Mouse (Mus musculus) hindbrain, embryonic 12.5 days (tissue): ENCODE data around the gene Cdhr2. TPM values are rescaled to one million over a fixed set of nuclear protein-coding genes. Genes with fewer than 3 reads are reported as not detected.

ENCODE experiments used
- ATAC-seq: fragments of 200-750 bp; cut with Nextera tagmentation; 2 replicates; pipeline ENCODE4 v1.8.0; 2017; ENCODE audit warnings: moderate TSS enrichment; ENCODE audit not compliant: low FRiP score
- H3K27ac ChIP-seq: fragments of 300-500 bp; sonication (generic); 2 replicates; pipeline ENCODE4 v1.5.1; 2016; ENCODE audit warnings: mild to moderate bottlenecking
- H3K27me3 ChIP-seq: fragments of 300-500 bp; sonication (generic); 2 replicates; pipeline ENCODE4 v1.6.1; 2016; ENCODE audit warnings: mild to moderate bottlenecking
- H3K36me3 ChIP-seq: fragments of 300-500 bp; sonication (generic); 2 replicates; pipeline ENCODE4 v1.6.1; 2016; ENCODE audit warnings: mild to moderate bottlenecking
- H3K4me1 ChIP-seq: fragments of 300-500 bp; sonication (generic); 2 replicates; pipeline ENCODE4 v1.6.1; 2016
- H3K4me2 ChIP-seq: fragments of 300-500 bp; sonication (generic); replicated peaks from 2 replicates; pipeline ENCODE4 v1.6.1; 2016; ENCODE audit warnings: mild to moderate bottlenecking
- H3K4me3 ChIP-seq: fragments of 300-500 bp; sonication (generic); 2 replicates; pipeline ENCODE4 v1.5.1; 2016; ENCODE audit warnings: mild to moderate bottlenecking
- H3K9ac ChIP-seq: fragments of 300-500 bp; sonication (generic); 2 replicates; pipeline ENCODE4 v1.6.1; 2016; ENCODE audit warnings: mild to moderate bottlenecking, moderate library complexity
- H3K9me3 ChIP-seq: fragments of 300-500 bp; sonication (generic); replicated peaks from 2 replicates; pipeline ENCODE4 v1.6.1; 2016; ENCODE audit warnings: mild to moderate bottlenecking
- WGBS: fragments of 180-500 bp; shearing (Covaris S2); methylation state at CpG from one replicate; pipeline ENCODE4 v1.1.7; 2016; 5-methylcytosine and 5-hydroxymethylcytosine counted together
- polyA plus RNA-seq: library from polyadenylated mRNA; unstranded; fragments of >200 nt; fragmentation: Nextera tagmentation; extraction: Ambion mirVana; gene quantifications from 2 replicates; pipeline ENCODE4 v1.2.1, GENCODE M21; 2016

Cdhr2 gene
- polyA plus RNA-seq, 1 experiment from 2014 or later = not detected

DNA sequence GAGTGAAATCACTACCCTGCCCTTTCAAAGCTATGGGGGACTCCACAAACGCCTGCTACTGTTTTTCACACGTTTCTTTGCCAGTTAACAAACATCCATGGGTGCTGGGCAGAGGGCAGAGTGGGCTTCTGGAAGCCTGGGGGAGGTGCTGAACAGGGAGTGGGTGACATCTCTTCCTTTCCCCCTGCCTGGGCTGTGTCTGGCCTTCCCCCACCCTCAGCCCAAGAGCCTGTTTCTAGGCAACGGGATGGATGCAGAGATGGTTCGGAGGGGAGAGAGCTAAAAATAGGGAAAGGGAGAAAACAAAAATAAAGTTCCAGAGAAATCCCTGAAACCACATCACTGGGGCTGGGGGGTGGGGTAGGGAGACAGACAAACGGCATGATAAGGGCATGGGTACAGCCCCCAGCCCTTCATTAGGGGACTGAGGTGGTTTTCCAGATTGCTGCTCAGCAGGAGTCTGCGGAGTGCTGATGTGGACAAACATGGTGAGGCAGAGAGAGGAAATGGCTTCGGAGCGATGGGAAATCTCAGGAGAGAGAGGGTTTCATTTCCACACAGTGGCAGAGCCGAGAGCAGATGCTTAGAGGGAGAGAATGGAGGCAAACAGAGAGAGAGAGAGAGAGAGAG, 54.1 kb downstream of the Cdhr2 start:
- no peak overlapping the region for H3K4me3 ChIP-seq
- peaks cover 52% of the 10 kb centered on the region for H3K27me3 ChIP-seq
- no peak for ATAC-seq
- H3K4me2 ChIP-seq = no peak overlapping the region; the same call in 1 of the 2 replicates
- peak overlapping the region; percentile 19 for H3K9ac ChIP-seq
- peaks cover 47% of the 10 kb centered on the region for H3K4me1 ChIP-seq
- no peaks in the 10 kb centered on the region for H3K9me3 ChIP-seq
- WGBS = 20% methylated on average over 9 of the region's 9 CpGs
- no peaks in the 10 kb centered on the region for H3K36me3 ChIP-seq
- peak overlapping the region; percentile 78 for H3K27ac ChIP-seq

GRCm38 (mm10) chr13:54756156-54756712, 55.0 kb downstream of the Cdhr2 start:
- H3K9ac ChIP-seq = no peak overlapping the region
- no peak for ATAC-seq
- H3K4me3 ChIP-seq = no peak overlapping the region
- no peak overlapping the region for H3K27ac ChIP-seq
- H3K4me1 ChIP-seq = peaks cover 51% of the 10 kb centered on the region
- H3K9me3 ChIP-seq = no peaks in the 10 kb centered on the region
- H3K4me2 ChIP-seq = no peak overlapping the region
- H3K27me3 ChIP-seq = peaks cover 56% of the 10 kb centered on the region
- WGBS = 85% methylated on average over 8 of the region's 8 CpGs
- H3K36me3 ChIP-seq = no peaks in the 10 kb centered on the region

- peak overlapping the region; percentile 44 for H3K4me3 ChIP-seq
- peak overlapping the region; percentile 94 for H3K27ac ChIP-seq
- peaks cover 56% of the 10 kb centered on the region for H3K27me3 ChIP-seq
- 44% methylated on average over 10 of the region's 10 CpGs for WGBS
- peak overlapping the region; percentile 71 for H3K4me2 ChIP-seq
- peaks cover 51% of the 10 kb centered on the region for H3K4me1 ChIP-seq
- peak overlapping the region; percentile 56 for H3K9ac ChIP-seq
- no peaks in the 10 kb centered on the region for H3K36me3 ChIP-seq
- ATAC-seq = 0 out of 2 replicates have a peak, but pooled peaks have one; percentile 0
- H3K9me3 ChIP-seq = no peaks in the 10 kb centered on the region
These were observed 56.0 kb downstream of the Cdhr2 start for GRCm38 (mm10) chr13:54757093-54757830.

GRCm38 (mm10) chr13:54758045-54758755, 56.9 kb downstream of the Cdhr2 start:
- Histone ChIP-seq H3K4me2 (peak overlapping the region; percentile 71), H3K9ac (peak overlapping the region; percentile 56), H3K36me3 (no peaks in the 10 kb centered on the region), H3K9me3 (no peaks in the 10 kb centered on the region), H3K27me3 (peaks cover 57% of the 10 kb centered on the region), H3K4me3 (peak overlapping the region; percentile 44), H3K4me1 (peaks cover 51% of the 10 kb centered on the region), H3K27ac (peak overlapping the region; percentile 94)
- peak; percentile 85 for ATAC-seq
- under 1% methylated on average over 43 of the region's 43 CpGs for WGBS

- peak; percentile 38 for ATAC-seq
- H3K4me1 ChIP-seq = peaks cover 48% of the 10 kb centered on the region
- peak overlapping the region; percentile 44 for H3K4me3 ChIP-seq
- no peaks in the 10 kb centered on the region for H3K36me3 ChIP-seq
- H3K4me2 ChIP-seq = peak overlapping the region; percentile 71
- no peaks in the 10 kb centered on the region for H3K9me3 ChIP-seq
- H3K9ac ChIP-seq = peak overlapping the region; percentile 55
- H3K27me3 ChIP-seq = peaks cover 62% of the 10 kb centered on the region
- peak overlapping the region; percentile 94 for H3K27ac ChIP-seq
- under 1% methylated on average over 29 of the region's 29 CpGs for WGBS
These were observed 57.7 kb downstream of the Cdhr2 start for GRCm38 (mm10) chr13:54758756-54759470.

- H3K4me1 ChIP-seq = peaks cover 43% of the 10 kb centered on the region
- peaks cover 68% of the 10 kb centered on the region for H3K27me3 ChIP-seq
- H3K9me3 ChIP-seq = no peaks in the 10 kb centered on the region
- H3K36me3 ChIP-seq = no peaks in the 10 kb centered on the region
- H3K4me3 ChIP-seq = no peak overlapping the region
- H3K4me2 ChIP-seq = peak overlapping the region; percentile 71
- H3K27ac ChIP-seq = 0 out of 2 replicates have a peak overlapping the region, but pooled peaks have one; percentile 94
- H3K9ac ChIP-seq = peak overlapping the region; percentile 55; the same call in 1 of the 2 replicates
- ATAC-seq = peak; percentile 29
- WGBS = 9% methylated on average over 7 of the region's 7 CpGs
These were observed 58.2 kb downstream of the Cdhr2 start for GRCm38 (mm10) chr13:54759496-54759895.

GRCm38 (mm10) chr13:54760164-54760795, 59.0 kb downstream of the Cdhr2 start:
- Histone ChIP-seq H3K4me2 (no peak overlapping the region), H3K4me1 (peaks cover 40% of the 10 kb centered on the region), H3K27me3 (peaks cover 70% of the 10 kb centered on the region), H3K9me3 (no peaks in the 10 kb centered on the region), H3K4me3 (no peak overlapping the region), H3K27ac (no peak overlapping the region; the same call in 1 of the 2 replicates), H3K9ac (no peak overlapping the region), H3K36me3 (no peaks in the 10 kb centered on the region)
- no peak for ATAC-seq
- 58% methylated on average over 8 of the region's 8 CpGs for WGBS

GRCm38 (mm10) chr13:54760906-54761305, 59.6 kb downstream of the Cdhr2 start:
- no peak for ATAC-seq
- Histone ChIP-seq H3K4me1 (peaks cover 44% of the 10 kb centered on the region), H3K27me3 (peaks cover 70% of the 10 kb centered on the region), H3K4me2 (no peak overlapping the region), H3K9ac (no peak overlapping the region), H3K27ac (no peak overlapping the region), H3K36me3 (no peaks in the 10 kb centered on the region), H3K4me3 (no peak overlapping the region), H3K9me3 (no peaks in the 10 kb centered on the region)
- 74% methylated on average over 7 of the region's 7 CpGs for WGBS

DNA sequence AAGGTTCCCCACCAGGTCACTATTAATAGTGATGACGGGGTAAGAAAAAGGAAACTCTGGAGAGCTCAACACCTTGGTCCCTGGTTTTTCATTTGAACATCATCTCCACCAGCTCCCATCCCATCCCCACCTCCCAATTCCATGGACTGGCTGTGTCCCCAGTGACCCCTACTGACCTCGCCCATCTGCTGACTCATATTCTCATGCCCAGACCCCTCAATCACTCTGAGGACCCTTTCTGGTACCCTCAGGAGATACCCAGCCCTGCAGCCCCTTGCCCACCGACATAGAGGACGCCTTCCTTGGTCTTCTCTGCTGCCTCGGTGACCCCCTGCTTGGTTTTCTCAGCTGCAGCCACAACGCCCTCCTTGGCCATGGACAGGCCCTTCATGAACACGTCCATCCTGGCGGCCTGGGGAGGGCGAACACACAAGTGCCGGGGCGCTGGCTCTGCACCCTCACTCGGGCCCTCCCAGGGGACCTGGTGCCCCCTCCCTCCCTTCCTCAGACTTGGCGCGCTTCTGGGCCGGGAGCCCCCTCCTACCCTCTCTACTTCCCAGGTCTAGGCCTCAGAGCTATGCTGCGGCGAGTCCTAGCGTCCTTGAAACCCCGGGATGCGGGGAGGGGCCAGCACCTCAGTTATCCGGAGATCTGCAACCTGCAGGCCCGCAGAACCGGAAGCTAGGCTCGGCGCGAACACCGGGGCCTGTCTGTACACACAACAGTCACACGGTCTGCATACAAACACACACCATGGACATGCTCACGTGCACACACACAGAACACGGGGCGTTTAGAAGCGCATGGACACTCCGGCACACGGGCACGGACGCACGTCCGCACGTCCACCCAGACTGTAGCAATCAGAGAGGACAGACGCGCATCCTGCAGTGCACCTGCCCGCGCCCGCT, 64.3 kb downstream of the Cdhr2 start:
- peaks cover 73% of the 10 kb centered on the region for H3K27me3 ChIP-seq
- H3K27ac ChIP-seq = no peak overlapping the region
- peak overlapping the region; percentile 60 for H3K9ac ChIP-seq
- no peaks in the 10 kb centered on the region for H3K36me3 ChIP-seq
- H3K4me1 ChIP-seq = peaks cover 15% of the 10 kb centered on the region
- peak overlapping the region; percentile 81 for H3K4me2 ChIP-seq
- 4% methylated on average over 44 of the region's 44 CpGs for WGBS
- H3K4me3 ChIP-seq = peak overlapping the region; percentile 46
- H3K9me3 ChIP-seq = no peaks in the 10 kb centered on the region
- ATAC-seq = peak; percentile 59

GRCm38 (mm10) chr13:54766192-54766768, 65.0 kb downstream of the Cdhr2 start, which contains the start of gene Sncb:
Sncb (minus strand) TSS chr13:54766595.
- peaks cover 66% of the 10 kb centered on the region for H3K27me3 ChIP-seq
- H3K9me3 ChIP-seq = no peaks in the 10 kb centered on the region
- H3K9ac ChIP-seq = peak within 1 kb of the TSS; percentile 60
- H3K4me3 ChIP-seq = peak within 1 kb of the TSS; percentile 46
- peaks cover 13% of the 10 kb centered on the region for H3K4me1 ChIP-seq
- under 1% methylated on average over 35 of the region's 35 CpGs for WGBS
- ATAC-seq = peak; percentile 74
- no peak within 1 kb of the TSS for H3K27ac ChIP-seq
- peak within 1 kb of the TSS; percentile 81 for H3K4me2 ChIP-seq
- no peaks in the 10 kb centered on the region for H3K36me3 ChIP-seq
